Mouse (Mus musculus) heart, postnatal 10 days (tissue): ENCODE measurements around the gene Kpna1. TPM values are rescaled to one million over a fixed set of nuclear protein-coding genes. Genes with fewer than 3 reads are reported as not detected.
A peak's percentile ranks its signal among the peaks of the same experiment; 100 is the strongest.

Experiments
- DNase-seq, 2 experiments: peaks; one replicate each; pipeline ENCODE4 v3.0.0; 2021
- intact Hi-C: fragments of 180-260 bp; cut with DNase I; formaldehyde crosslinking; loops from one replicate; pipeline ENCODE4 v1.15.1; 2025
- total RNA-seq, 2 experiments: library from RNA; stranded (reverse); gene quantifications; 2 replicates each; pipeline ENCODE4 v1.2.3; 2021

Gene Kpna1
- total RNA-seq, 2 experiments from 2014 or later, result 96.9 to 104 TPM

- no peak for DNase-seq
- intact Hi-C loops, result no loop called here
Observed at GRCm38 (mm10) chr16:36064904-36065303, 86.4 kb downstream of the Kpna1 start.

GRCm38 (mm10) chr16:36067694-36068093 is 89.1 kb downstream of the Kpna1 start:
- intact Hi-C loops, result no loop called here
- no peak for DNase-seq

- intact Hi-C loops, result no loop called here
- DNase-seq, result no peak
Observed at GRCm38 (mm10) chr16:36068356-36068755, 89.8 kb downstream of the Kpna1 start.

- no peak for DNase-seq
- intact Hi-C loops, result loop anchor here (2.0 to 10.0 kb wide), 3 partner anchors 27 to 945 kb away; partner anchors contain the start of gene Polq
Observed at GRCm38 (mm10) chr16:36069819-36070575, 91.4 kb downstream of the Kpna1 start.

- DNase-seq, result no peak
- intact Hi-C loops, result loop anchor here (2.0 to 10.0 kb wide), 3 partner anchors 28 to 944 kb away; partner anchors contain the start of gene Polq
Observed at GRCm38 (mm10) chr16:36071071-36071449, 92.5 kb downstream of the Kpna1 start.

- intact Hi-C loops, result loop anchor here (2.0 to 10.0 kb wide), 3 partner anchors 29 to 943 kb away; partner anchors contain the start of gene Polq
- DNase-seq, result peak; percentile 94 to 95
Observed at GRCm38 (mm10) chr16:36071450-36072379, 93.2 kb downstream of the Kpna1 start, which contains the start of the genes Fam162a and Ccdc58. Gene Fam162a, minus strand, starts transcription at chr16:36071594. Gene Ccdc58, plus strand, starts transcription at chr16:36071685.

- intact Hi-C loops, result loop anchor here (5.0 to 10.0 kb wide), 2 partner anchors 90 to 942 kb away; partner anchors contain the start of gene Polq
Observed at GRCm38 (mm10) chr16:36072410-36073011, 94.0 kb downstream of the Kpna1 start.

GRCm38 (mm10) chr16:36074772-36075171 is 96.2 kb downstream of the Kpna1 start:
- intact Hi-C loops, result loop anchor here (5.0 to 10.0 kb wide), 2 partner anchors 92 to 940 kb away; partner anchors contain the start of gene Polq
- DNase-seq, result no peak

More at GRCm38 (mm10) chr16:36072410-36073011, 94.0 kb downstream of the Kpna1 start:
- no peak for DNase-seq

- no peak for DNase-seq
- intact Hi-C loops, result loop anchor here (10.0 kb wide), 2 partner anchors 745 to 935 kb away; partner anchors contain the start of genes Iqcb1 and Polq
Observed at GRCm38 (mm10) chr16:36079916-36080315, 101.4 kb downstream of the Kpna1 start.

Other genes with a start within 250 kb of the Kpna1 start
- gene Dirc2, start 209.4 kb upstream of the Kpna1 start, total RNA-seq, result 10 to 100 TPM; 47.1 to 50.2 TPM
- 1 to 10 TPM; 2.8 to 3.8 TPM for gene Hspbap1, start 208.4 kb upstream of the Kpna1 start, total RNA-seq
- gene Parp14, start 107.2 kb upstream of the Kpna1 start, total RNA-seq, result 1 to 10 TPM; 6.7 to 9.7 TPM
- gene Parp9, start 40.3 kb upstream of the Kpna1 start, total RNA-seq, result 10 to 100 TPM; 11.1 to 14.4 TPM
- 10 to 100 TPM in 1 of 2 experiments, 1 to 10 TPM in 1; 9.3 to 12.7 TPM for gene Dtx3l, start 39.6 kb upstream of the Kpna1 start, total RNA-seq
- gene Wdr5b, start 62.4 kb downstream of the Kpna1 start, total RNA-seq, result 1 to 10 TPM; 4.4 to 5.6 TPM
- 100 to 1,000 TPM; 205 to 214 TPM for gene Fam162a, start 92.8 kb downstream of the Kpna1 start, total RNA-seq
- gene Ccdc58, start 92.9 kb downstream of the Kpna1 start, total RNA-seq, result 10 to 100 TPM; 41.8 to 42.6 TPM
- gene Csta1, start 152.5 kb downstream of the Kpna1 start, total RNA-seq, result not detected
- gene Stfa2l1, start 178.1 kb downstream of the Kpna1 start, total RNA-seq, result 1 to 10 TPM; 1.5 TPM
- 1 to 10 TPM; 1.3 to 1.6 TPM for gene Gm5483, start 205.5 kb downstream of the Kpna1 start, total RNA-seq
- not detected for gene Gm5416, start 231.7 kb downstream of the Kpna1 start, total RNA-seq
- gene 2010005H15Rik, start 242.7 kb downstream of the Kpna1 start, total RNA-seq, result not detected